8 mouse cellular contexts compared by ENCODE assay signal in the genomic region with DNA sequence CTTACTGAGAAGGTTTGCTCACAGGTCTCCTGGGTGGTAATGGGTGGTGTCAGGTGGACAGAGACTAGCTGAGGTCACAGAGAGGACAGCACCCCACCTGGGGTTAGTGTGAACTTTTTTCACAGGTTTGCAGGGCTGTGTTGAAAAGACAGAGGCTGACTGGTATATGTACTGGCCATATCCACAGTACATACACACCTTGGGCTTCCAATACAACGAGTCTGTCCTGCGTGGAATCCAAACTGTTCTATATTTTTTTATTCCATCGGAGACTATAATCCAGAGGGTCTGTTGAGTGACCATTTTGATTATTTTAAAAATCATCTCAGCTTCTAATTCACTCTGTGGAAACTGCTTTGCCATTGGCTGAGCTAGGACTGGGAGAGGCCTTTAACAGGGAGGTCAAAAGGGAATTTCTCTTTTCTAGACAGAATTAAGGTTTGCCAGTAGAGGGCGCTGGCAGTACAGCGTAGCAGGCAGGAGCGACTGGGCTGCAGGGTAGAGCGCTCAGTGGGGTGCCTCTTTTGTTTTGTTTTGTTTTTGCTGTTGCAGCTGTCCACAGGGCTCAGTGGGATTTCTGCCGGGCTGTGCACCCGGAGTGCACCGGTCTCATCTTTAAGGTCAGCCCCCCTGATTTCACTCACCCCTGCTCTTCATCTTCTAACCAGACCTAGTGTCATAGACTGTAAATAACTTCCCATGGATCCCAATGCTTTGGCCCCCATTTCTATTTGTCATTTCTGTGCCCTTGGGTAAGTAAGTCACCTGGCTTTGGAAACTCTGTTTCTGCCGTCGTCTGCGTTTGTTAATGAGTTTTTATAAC. TPM values are rescaled to one million over a fixed set of nuclear protein-coding genes. Genes with fewer than 3 reads are reported as not detected.
DNase-seq lines count a peak whose midpoint lies in the region; ATAC-seq and TF ChIP-seq lines count a peak whose summit lies in the region.
"Had no signal": no experiment of that assay in that cellular context is flagged by ENCODE, and none has a peak within 500 bp of the region (broad histone marks: within the 10 kb centered on the region; RNA-seq: fewer than 3 reads in every experiment).

No protein-coding gene starts in this region.

- no peak overlapping the region for H3K4me3 ChIP-seq in intestine, postnatal 0 days (ENCODE audit: low read depth, low read length)
- no peak overlapping the region for H3K4me3 ChIP-seq in limb, embryonic 11.5 days (ENCODE audit: low read depth, low read length)
- peak overlapping the region; percentile 21 for H3K4me3 ChIP-seq in midbrain, embryonic 12.5 days
- H3K4me3 ChIP-seq in spleen, adult 2 months (ENCODE audit: extremely low read depth, insufficient read depth, insufficient read length): no peak overlapping the region

- H3K4me2 ChIP-seq in intestine, postnatal 0 days (replicated peaks; ENCODE audit: low read depth): peak overlapping the region; percentile 56
- H3K4me2 ChIP-seq in limb, embryonic 11.5 days (ENCODE audit: low read depth, severe bottlenecking): 0 out of 2 replicates have a peak overlapping the region, but pooled peaks have one; percentile 22
- peak overlapping the region; percentile 45 for H3K4me2 ChIP-seq in midbrain, embryonic 12.5 days (replicated peaks)

- 0 out of 2 replicates have a peak overlapping the region, but pooled peaks have one; percentile 23 for H3K9ac ChIP-seq in intestine, postnatal 0 days (ENCODE audit: low read depth, low read length)
- no peak overlapping the region for H3K9ac ChIP-seq in limb, embryonic 11.5 days (ENCODE audit: low read length)
- no peak overlapping the region for H3K9ac ChIP-seq in midbrain, embryonic 12.5 days (replicated peaks)

- no peaks in the 10 kb centered on the region for H3K27me3 ChIP-seq in intestine, postnatal 0 days (replicated peaks; ENCODE audit: control insufficient read depth, insufficient read depth, low read length)
- H3K27me3 ChIP-seq in limb, embryonic 11.5 days (ENCODE audit: control insufficient read depth, insufficient read depth, low read length): no peaks in the 10 kb centered on the region
- H3K27me3 ChIP-seq in midbrain, embryonic 12.5 days: peaks cover 5% of the 10 kb centered on the region; the same call in 1 of the 2 replicates
- H3K27me3 ChIP-seq in spleen, adult 2 months (ENCODE audit: control insufficient read depth, insufficient read depth, low read length): no peaks in the 10 kb centered on the region

- no peaks in the 10 kb centered on the region for H3K36me3 ChIP-seq in intestine, postnatal 0 days (ENCODE audit: control insufficient read depth, insufficient read depth)
- H3K36me3 ChIP-seq in limb, embryonic 11.5 days (ENCODE audit: control insufficient read depth, insufficient read depth, low read length): no peaks in the 10 kb centered on the region
- H3K36me3 ChIP-seq in midbrain, embryonic 12.5 days: no peaks in the 10 kb centered on the region
- no peaks in the 10 kb centered on the region for H3K36me3 ChIP-seq in spleen, adult 2 months (ENCODE audit: control insufficient read depth, insufficient read depth, low read length)

- H3K9me3 ChIP-seq in intestine, postnatal 0 days (ENCODE audit: control insufficient read depth): no peaks in the 10 kb centered on the region
- H3K9me3 ChIP-seq in limb, embryonic 11.5 days (ENCODE audit: control insufficient read depth, low read length): no peaks in the 10 kb centered on the region
- no peaks in the 10 kb centered on the region for H3K9me3 ChIP-seq in midbrain, embryonic 12.5 days

- TF ChIP-seq POLR2A in spleen, adult 2 months (IDR thresholded peaks at IDR 0.05; ENCODE audit: low read depth, low read length): no peak

- TF ChIP-seq CTCF in intestine, postnatal 0 days (IDR thresholded peaks at IDR 0.05; ENCODE audit: low read depth): peak; percentile 92
- TF ChIP-seq CTCF in spleen, adult 2 months (IDR thresholded peaks at IDR 0.05; ENCODE audit: extremely low read depth, insufficient read depth, insufficient read length, insufficient replicate concordance): peak; percentile 48; the same call in 1 of the 2 replicates

- H3K4me1 ChIP-seq in intestine, postnatal 0 days (replicated peaks; ENCODE audit: control insufficient read depth, insufficient read depth, low read length): no peaks in the 10 kb centered on the region
- H3K4me1 ChIP-seq in limb, embryonic 11.5 days (ENCODE audit: control insufficient read depth, insufficient read depth, low read length): no peaks in the 10 kb centered on the region
- peaks cover 12% of the 10 kb centered on the region for H3K4me1 ChIP-seq in midbrain, embryonic 12.5 days
- H3K4me1 ChIP-seq in spleen, adult 2 months (ENCODE audit: control insufficient read depth, insufficient read depth, insufficient read length): no peaks in the 10 kb centered on the region

- 24% methylated on average over 13 of the region's 13 CpGs for WGBS in intestine, postnatal 0 days
- WGBS in limb, embryonic 11.5 days: 25% methylated on average over 13 of the region's 13 CpGs
- 23% methylated on average over 13 of the region's 13 CpGs for WGBS in midbrain, embryonic 12.5 days
- WGBS in spleen, adult 2 months: 32% methylated on average over 13 of the region's 13 CpGs

- DNase-seq in adrenal gland, adult 2 months: peak; percentile 77
- peak; percentile 60 to 78 for DNase-seq in cerebellum, postnatal 25 days
- DNase-seq in gastrocnemius, postnatal 10 days: peak; percentile 69
- peak; percentile 74 for DNase-seq in limb, embryonic 11.5 days (ENCODE audit: low spot score)
- DNase-seq in spleen, adult 2 months (ENCODE audit: low read depth in 1 of 2, low spot score in 2 of 2): peak in 1 of 2 experiments; percentile 31

- peak; percentile 71 for ATAC-seq in intestine, postnatal 0 days
- peak; percentile 51; the same call in 1 of the 2 replicates for ATAC-seq in limb, embryonic 11.5 days (ENCODE audit: insufficient number of reproducible peaks, low FRiP score, low TSS enrichment, low read depth)
- peak; percentile 82 for ATAC-seq in midbrain, embryonic 12.5 days (ENCODE audit: low FRiP score, low read depth)

- H3K27ac ChIP-seq in intestine, postnatal 0 days (ENCODE audit: low read depth, low read length): no peak overlapping the region
- H3K27ac ChIP-seq in limb, embryonic 11.5 days (replicated peaks; ENCODE audit: low read depth, low read length): no peak overlapping the region
- H3K27ac ChIP-seq in midbrain, embryonic 12.5 days (replicated peaks): no peak overlapping the region
- H3K27ac ChIP-seq in spleen, adult 2 months (ENCODE audit: insufficient read depth, low read length): no peak overlapping the region

RNA-seq across cellular contexts. Expression of a gene that starts 35.9 kb away (rescaled TPM):
- under 1 TPM; 0.29 to 0.45 TPM for total RNA-seq in adrenal gland, adult 2 months (2021)
- polyA plus RNA-seq in adrenal gland, adult 2 months (2012; rRNA removed): 0.28 and 0.67 TPM in 2 replicates
- total RNA-seq in gastrocnemius, postnatal 10 days (2021): under 1 TPM; 0.47 to 0.86 TPM
- 0.66 and 1.1 TPM in 2 replicates for polyA plus RNA-seq in intestine, postnatal 0 days (2015; fragmentation: Nextera tagmentation; extraction: Ambion mirVana)
- 0.23 and 0.24 TPM in 2 replicates for polyA plus RNA-seq in limb, embryonic 11.5 days (2014; fragmentation: Nextera tagmentation; extraction: Ambion mirVana)
- 0.04 and 0.12 TPM in 2 replicates for polyA plus RNA-seq in midbrain, embryonic 12.5 days (2016; fragmentation: Nextera tagmentation; extraction: Ambion mirVana)
- 58.3 and 71.8 TPM in 2 replicates for polyA plus RNA-seq in spleen, adult 2 months (2012; rRNA removed)
- total RNA-seq: neutrophil, adult 5-6 weeks had no signal

Comparison
In these comparisons a context has a peak if more than half of its experiments do, and no peak if none do; other contexts are left out.
1. RNA of a gene that starts 35.9 kb away (polyA plus RNA-seq): 58.3 to 71.8 TPM in spleen, adult 2 months; 0.66 to 1.1 TPM in intestine, postnatal 0 days, 0.28 to 0.67 TPM in adrenal gland, adult 2 months, 0.23 to 0.24 TPM in limb, embryonic 11.5 days and 0.04 to 0.12 TPM in midbrain, embryonic 12.5 days; every median in the first group is over 10 times any median in the second.
2. Peak in every context shown above with its lines, with median percentiles within 50 percentile points of each other: ATAC-seq and H3K4me2 ChIP-seq.